Mouse (Mus musculus) megakaryocyte, adult 5-6 weeks (primary cell): ENCODE measurements around the gene Noct. TPM values are rescaled to one million over a fixed set of nuclear protein-coding genes. Genes with fewer than 3 reads are reported as not detected.

Source experiments
- ATAC-seq: 2 replicates; pipeline ENCODE4 v1.8.0; 2016; ENCODE audit warnings: mild to moderate bottlenecking, inconsistent platforms; ENCODE audit not compliant: poor library complexity, severe bottlenecking
- total RNA-seq, 2 experiments: library from RNA; stranded (forward) in 1 of 2; stranded (reverse) in 1 of 2; fragments of 153-499, 151-499 nt in 1 of 2; fragments of 221-1000, 200-1000 nt in 1 of 2; gene quantifications; 2 replicates each; pipeline versions ENCODE4 v1.2.3 to v1.2.4; 2015 to 2017

Noct gene
- total RNA-seq, 2 experiments from 2014 or later, result 4.4 to 13.2 TPM

GRCm38 (mm10) chr3:51229226-51229625 lies 5.0 kb downstream of the Noct start:
- ATAC-seq, result no peak

- ATAC-seq, result peak; percentile 13; the same call in 1 of the 2 replicates
These were observed 6.0 kb downstream of the Noct start for GRCm38 (mm10) chr3:51230146-51230835.

GRCm38 (mm10) chr3:51230886-51231285 lies 6.6 kb downstream of the Noct start:
- no peak for ATAC-seq

GRCm38 (mm10) chr3:51231499-51231898 lies 7.3 kb downstream of the Noct start:
- ATAC-seq, result no peak

DNA sequence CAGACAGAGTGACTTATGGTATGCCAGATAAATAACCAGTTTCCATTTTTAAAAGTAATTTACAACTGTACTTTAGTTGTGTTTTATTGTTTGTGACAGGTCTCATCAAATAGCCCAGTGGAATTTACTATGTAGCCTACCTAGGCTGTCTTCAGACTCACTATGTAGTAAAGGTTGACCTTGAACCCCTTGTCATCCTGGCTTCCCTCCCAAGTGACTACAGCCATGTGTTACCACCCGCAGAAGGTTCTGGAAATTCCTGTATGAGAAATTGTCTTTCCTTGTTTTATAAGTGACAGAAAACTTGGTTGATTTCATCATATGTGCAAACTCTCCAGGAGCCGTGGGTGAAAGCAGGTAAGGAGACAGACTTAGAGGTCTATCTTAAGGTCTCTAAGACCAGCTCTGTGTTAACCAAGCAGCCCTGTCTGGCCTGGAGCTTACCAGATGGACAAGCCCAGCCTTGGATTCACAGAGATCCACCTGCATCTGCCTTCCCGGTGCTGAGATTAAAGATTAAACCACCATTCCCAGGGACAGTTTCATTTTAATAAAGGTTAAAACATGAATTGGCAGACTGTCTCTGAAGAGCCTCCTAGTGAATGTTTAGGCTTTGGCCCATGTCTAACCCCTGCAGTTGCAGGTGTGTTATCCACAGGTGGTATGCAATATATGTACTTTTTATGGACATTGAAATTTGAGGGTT lies 8.1 kb downstream of the Noct start:
- no peak for ATAC-seq

DNA sequence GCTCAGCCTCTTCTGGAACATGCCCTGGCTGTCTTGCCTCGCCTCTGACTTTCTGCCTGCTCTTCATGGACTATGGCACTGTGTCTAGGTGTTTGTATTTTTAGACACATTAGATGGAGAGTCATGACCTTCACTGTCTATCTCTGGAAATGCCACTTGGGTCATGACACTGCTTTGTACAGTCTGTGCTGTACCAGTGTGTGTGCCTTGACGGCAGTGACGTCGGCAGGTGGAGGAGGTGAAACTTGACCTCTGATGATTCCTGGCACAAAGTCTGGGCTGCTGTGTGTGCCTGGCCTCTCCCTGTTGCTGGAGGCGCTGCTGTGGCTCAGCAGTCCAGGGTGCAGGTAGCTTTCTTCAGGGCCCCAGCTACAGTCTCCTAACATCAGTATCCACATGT lies 9.2 kb downstream of the Noct start:
- ATAC-seq, result no peak

GRCm38 (mm10) chr3:51233918-51234751 lies 9.9 kb downstream of the Noct start:
- peak; percentile 88 for ATAC-seq

DNA sequence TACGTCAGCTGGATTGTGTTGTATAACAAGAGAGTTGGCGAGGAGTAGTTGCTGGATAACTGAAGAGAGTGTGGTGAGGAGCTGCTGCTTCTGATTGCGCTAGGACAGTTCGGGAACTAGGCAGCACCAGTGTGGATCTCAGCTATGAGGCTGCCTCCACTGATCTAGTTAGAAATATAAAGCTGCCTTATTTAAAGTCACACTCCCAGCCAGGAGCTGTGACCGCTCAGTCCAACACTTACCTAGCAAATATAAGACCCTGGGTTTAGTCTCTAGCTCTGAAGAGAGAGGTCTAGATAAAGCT lies 10.5 kb downstream of the Noct start:
- ATAC-seq, result no peak

- ATAC-seq, result peak; percentile 59
These were observed 14.3 kb downstream of the Noct start for GRCm38 (mm10) chr3:51238515-51238914.

- ATAC-seq, result no peak
These were observed 15.3 kb downstream of the Noct start for GRCm38 (mm10) chr3:51239541-51239940.

- no peak for ATAC-seq
These were observed 23.5 kb downstream of the Noct start for GRCm38 (mm10) chr3:51247704-51248103.

GRCm38 (mm10) chr3:51248600-51248999 lies 24.4 kb downstream of the Noct start:
- ATAC-seq, result no peak

- no peak for ATAC-seq
These were observed 25.2 kb downstream of the Noct start for GRCm38 (mm10) chr3:51249460-51249859.

- ATAC-seq, result no peak
These were observed 25.6 kb downstream of the Noct start for GRCm38 (mm10) chr3:51249866-51250265.

DNA sequence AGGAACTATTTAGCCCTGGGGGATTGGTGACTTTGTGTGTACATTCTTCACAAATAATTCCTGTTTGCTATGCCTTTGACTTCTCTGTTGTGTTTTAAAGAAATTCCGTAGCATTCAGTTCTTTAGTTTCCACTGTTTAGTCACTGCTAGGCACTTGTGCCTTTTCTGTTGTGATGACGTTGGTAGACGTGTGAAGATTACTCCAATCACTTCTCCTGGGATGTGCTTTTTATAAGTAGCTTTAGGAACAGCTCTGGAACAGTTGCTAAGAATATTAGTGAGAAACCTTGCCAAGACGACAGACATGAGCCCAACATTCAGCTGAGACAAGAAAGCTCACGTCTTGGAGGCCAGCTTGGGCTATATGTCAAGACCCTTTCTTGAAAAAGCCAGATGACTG lies 26.8 kb downstream of the Noct start:
- no peak for ATAC-seq

- ATAC-seq, result no peak
These were observed 28.0 kb downstream of the Noct start for GRCm38 (mm10) chr3:51252223-51252622.

DNA sequence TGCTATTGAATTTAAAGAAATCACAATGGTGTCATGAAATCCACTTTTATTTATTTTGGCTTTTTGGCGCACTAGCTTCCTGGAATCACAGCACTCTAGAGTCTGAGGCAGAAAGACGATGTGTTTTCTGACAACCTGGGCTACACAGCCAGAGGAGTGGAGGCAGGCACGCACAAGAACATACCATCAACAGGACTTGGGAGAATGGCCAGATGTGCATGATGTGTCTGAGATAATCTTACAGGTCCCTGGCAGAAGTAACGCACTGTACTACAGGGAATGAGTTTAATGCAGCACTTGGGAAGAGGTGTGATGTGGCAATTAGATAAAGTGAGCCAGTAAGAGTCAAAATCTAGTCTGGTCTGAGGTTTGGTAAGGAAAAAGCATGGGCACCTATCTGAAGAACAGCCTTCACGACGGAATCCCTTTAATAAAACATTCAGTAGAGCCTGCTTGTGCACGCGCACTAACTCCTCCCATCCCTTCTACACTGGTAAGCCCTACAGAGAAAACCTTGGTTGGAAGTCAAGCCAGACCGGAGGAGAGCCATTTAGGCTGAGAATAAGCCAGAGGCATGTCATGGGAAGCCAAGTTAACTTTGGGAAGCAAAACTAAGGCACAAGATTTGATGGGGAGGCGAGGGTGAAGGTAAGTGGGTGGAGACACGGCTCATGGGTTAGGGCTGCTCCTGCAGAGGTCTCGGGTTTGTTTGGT lies 28.6 kb downstream of the Noct start:
- ATAC-seq, result no peak

GRCm38 (mm10) chr3:51254784-51255183 lies 30.5 kb downstream of the Noct start:
- peak; percentile 78 for ATAC-seq

- ATAC-seq, result no peak
These were observed 32.2 kb downstream of the Noct start for GRCm38 (mm10) chr3:51256450-51256849.

GRCm38 (mm10) chr3:51258070-51258469 lies 33.8 kb downstream of the Noct start:
- no peak for ATAC-seq

- no peak for ATAC-seq
These were observed 38.7 kb downstream of the Noct start for GRCm38 (mm10) chr3:51262942-51263341.
